Mouse (Mus musculus): ENCODE measurements at regions not wholly inside any gene's neighbourhood (a gene's known extent, or its start where the extent isn't known, plus 50 kb on each side); places are given as distances from the start of the nearest gene placed in this dataset.

DNA sequence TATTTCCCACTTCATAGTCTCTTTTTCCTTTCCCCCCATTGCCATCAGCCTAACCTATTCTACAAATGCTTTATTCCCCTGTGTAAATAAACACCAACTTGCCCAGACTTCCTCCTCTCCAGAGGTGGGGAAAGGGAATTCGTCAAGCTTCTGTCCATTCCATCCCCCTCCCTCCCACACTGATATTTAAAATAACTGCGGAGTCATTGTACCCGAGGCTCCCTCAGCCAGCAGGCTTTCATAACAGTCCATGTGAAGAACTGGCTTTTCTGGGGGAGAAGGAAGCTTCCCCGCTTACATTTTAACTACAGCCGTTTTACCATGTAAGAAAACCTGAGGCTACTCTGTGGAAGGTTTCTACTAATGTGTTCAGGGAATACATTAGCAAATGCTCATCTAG, 193.1 kb upstream of the Cnksr2 start:
- Histone ChIP-seq H3K4me1 (ENCODE audit: insufficient read depth, low read length) (no peaks in the 10 kb centered on the region), H3K4me2 (ENCODE audit: low read depth, low read length, poor library complexity, severe bottlenecking) (no peak overlapping the region), H3K9me3 (ENCODE audit: low read length) (no peaks in the 10 kb centered on the region), H3K36me3 (ENCODE audit: insufficient read depth, low read length) (no peaks in the 10 kb centered on the region), H3K9ac (replicated peaks; ENCODE audit: low read length, poor library complexity, severe bottlenecking) (no peak overlapping the region), H3K27ac (ENCODE audit: low read depth, low read length) (no peak overlapping the region), H3K4me3 (ENCODE audit: low read depth, low read length) (no peak overlapping the region), H3K27me3 (ENCODE audit: insufficient read depth, low read length) (no peaks in the 10 kb centered on the region)
- no peak for DNase-seq (ENCODE audit: low spot score)
- ATAC-seq (ENCODE audit: low FRiP score) = no peak
- TF ChIP-seq CTCF (IDR thresholded peaks at IDR 0.05) = no peak
- 32% methylated on average over 5 of the region's 5 CpGs for WGBS

DNA sequence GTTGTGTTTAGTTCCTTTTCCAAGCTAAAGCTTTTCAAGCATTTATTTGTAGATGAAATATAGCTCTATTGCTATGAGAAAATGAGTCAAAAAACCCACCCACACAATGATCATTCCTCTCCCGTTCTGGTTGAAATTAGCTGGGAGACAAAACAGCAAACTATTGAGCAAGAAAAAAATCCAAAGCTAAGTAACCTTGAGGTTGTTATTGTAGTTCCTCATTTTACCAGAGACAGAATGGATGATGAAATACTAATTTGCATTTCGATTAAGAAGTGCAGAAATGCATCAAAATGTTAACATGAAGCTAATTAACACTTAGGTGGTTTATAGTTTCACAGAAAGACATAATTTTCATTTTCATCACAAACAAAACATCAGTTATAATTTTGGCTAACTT, 166.1 kb upstream of the Cnksr2 start:
- WGBS = 58% methylated on average over 2 of the region's 2 CpGs
- TF ChIP-seq CTCF (IDR thresholded peaks at IDR 0.05) = no peak
- H3K4me3 ChIP-seq (ENCODE audit: low read depth, low read length) = no peak overlapping the region
- no peaks in the 10 kb centered on the region for H3K27me3 ChIP-seq (ENCODE audit: insufficient read depth, low read length)
- H3K4me2 ChIP-seq (ENCODE audit: low read depth, low read length, poor library complexity, severe bottlenecking) = no peak overlapping the region
- no peak for DNase-seq (ENCODE audit: low spot score)
- no peaks in the 10 kb centered on the region for H3K9me3 ChIP-seq (ENCODE audit: low read length)
- H3K36me3 ChIP-seq (ENCODE audit: insufficient read depth, low read length) = no peaks in the 10 kb centered on the region
- H3K9ac ChIP-seq (replicated peaks; ENCODE audit: low read length, poor library complexity, severe bottlenecking) = no peak overlapping the region
- no peak overlapping the region for H3K27ac ChIP-seq (ENCODE audit: low read depth, low read length)
- ATAC-seq (ENCODE audit: low FRiP score) = no peak
- H3K4me1 ChIP-seq (ENCODE audit: insufficient read depth, low read length) = no peaks in the 10 kb centered on the region

DNA sequence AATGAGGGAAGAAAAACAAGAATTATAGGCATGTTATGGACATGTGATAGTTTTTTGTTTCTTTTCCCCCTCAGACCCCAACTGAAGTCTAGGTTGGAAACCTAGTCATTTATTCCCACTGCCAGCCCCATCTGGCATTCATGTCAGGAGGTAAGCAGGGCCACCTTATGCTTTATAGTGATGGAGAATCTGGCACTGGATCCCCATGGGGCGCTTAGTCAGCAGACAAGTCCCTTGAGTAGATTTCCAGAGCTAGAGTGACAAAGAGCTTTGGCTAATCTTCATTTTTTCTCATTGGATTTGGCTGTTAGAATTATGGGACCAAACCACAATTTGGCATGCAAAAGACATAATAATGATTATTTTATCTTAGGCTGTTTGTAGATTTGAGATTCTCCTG, 152.4 kb upstream of the Cnksr2 start:
- no peaks in the 10 kb centered on the region for H3K4me1 ChIP-seq (ENCODE audit: insufficient read depth, low read length)
- H3K9me3 ChIP-seq (ENCODE audit: low read length) = no peaks in the 10 kb centered on the region
- no peak for TF ChIP-seq CTCF (IDR thresholded peaks at IDR 0.05)
- no peak overlapping the region for H3K9ac ChIP-seq (replicated peaks; ENCODE audit: low read length, poor library complexity, severe bottlenecking)
- H3K36me3 ChIP-seq (ENCODE audit: insufficient read depth, low read length) = no peaks in the 10 kb centered on the region
- ATAC-seq (ENCODE audit: low FRiP score) (no peak), DNase-seq (ENCODE audit: low spot score) (peak; percentile 3)
- no peaks in the 10 kb centered on the region for H3K27me3 ChIP-seq (ENCODE audit: insufficient read depth, low read length)
- 71% methylated on average over 1 of the region's 1 CpGs for WGBS
- H3K27ac ChIP-seq (ENCODE audit: low read depth, low read length) = no peak overlapping the region
- no peak overlapping the region for H3K4me2 ChIP-seq (ENCODE audit: low read depth, low read length, poor library complexity, severe bottlenecking)
- no peak overlapping the region for H3K4me3 ChIP-seq (ENCODE audit: low read depth, low read length)

DNA sequence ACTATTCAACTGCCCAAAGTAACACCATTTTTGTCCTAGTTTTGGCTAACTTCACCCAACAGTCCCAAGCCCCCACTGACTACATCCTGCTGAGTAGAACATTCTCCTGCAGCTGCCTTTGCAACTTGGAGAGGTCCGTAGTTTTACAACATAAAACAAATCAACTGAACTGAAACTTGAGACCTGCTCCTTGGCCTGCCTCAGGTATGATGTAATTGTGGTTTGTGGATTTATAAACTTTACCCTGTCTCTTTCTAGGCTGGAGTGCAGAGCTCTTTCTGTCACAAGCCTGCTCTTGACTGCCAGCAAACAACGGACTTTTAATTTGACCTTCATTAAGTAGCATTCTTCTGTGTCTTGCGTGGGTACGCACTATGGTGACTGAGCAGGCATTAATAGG, 138.4 kb upstream of the Cnksr2 start:
- no peak overlapping the region for H3K9ac ChIP-seq (replicated peaks; ENCODE audit: low read length, poor library complexity, severe bottlenecking)
- H3K4me1 ChIP-seq (ENCODE audit: insufficient read depth, low read length) = no peaks in the 10 kb centered on the region
- 78% methylated on average over 4 of the region's 4 CpGs for WGBS
- H3K27me3 ChIP-seq (ENCODE audit: insufficient read depth, low read length) = no peaks in the 10 kb centered on the region
- no peak overlapping the region for H3K4me2 ChIP-seq (ENCODE audit: low read depth, low read length, poor library complexity, severe bottlenecking)
- no peak overlapping the region for H3K27ac ChIP-seq (ENCODE audit: low read depth, low read length)
- ATAC-seq (ENCODE audit: low FRiP score) (no peak), DNase-seq (ENCODE audit: low spot score) (no peak)
- TF ChIP-seq CTCF (IDR thresholded peaks at IDR 0.05) = no peak
- H3K36me3 ChIP-seq (ENCODE audit: insufficient read depth, low read length) = no peaks in the 10 kb centered on the region
- H3K9me3 ChIP-seq (ENCODE audit: low read length) = no peaks in the 10 kb centered on the region
- no peak overlapping the region for H3K4me3 ChIP-seq (ENCODE audit: low read depth, low read length)

DNA sequence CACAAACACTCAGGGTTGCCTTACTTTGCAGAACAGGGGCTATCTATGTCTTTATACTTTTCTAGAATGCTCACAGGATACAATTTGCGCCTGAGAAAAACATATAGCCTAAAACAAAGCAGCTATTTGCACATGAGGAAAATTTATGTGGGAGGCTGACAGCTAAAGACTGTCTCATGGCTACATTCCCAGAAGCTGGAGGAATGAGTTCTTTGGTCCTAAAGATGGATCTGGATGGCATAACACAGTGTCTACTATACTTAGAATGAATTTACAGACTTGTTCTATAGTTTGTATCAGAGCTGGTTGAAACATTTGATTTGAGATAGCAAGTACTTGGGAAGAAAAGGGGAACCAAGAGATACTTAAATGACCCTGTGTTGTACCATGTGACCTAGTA, 137.3 kb upstream of the Cnksr2 start:
- no peaks in the 10 kb centered on the region for H3K9me3 ChIP-seq (ENCODE audit: low read length)
- no peak overlapping the region for H3K27ac ChIP-seq (ENCODE audit: low read depth, low read length)
- DNase-seq (ENCODE audit: low spot score) (no peak), ATAC-seq (ENCODE audit: low FRiP score) (no peak)
- no peak overlapping the region for H3K9ac ChIP-seq (replicated peaks; ENCODE audit: low read length, poor library complexity, severe bottlenecking)
- H3K4me1 ChIP-seq (ENCODE audit: insufficient read depth, low read length) = no peaks in the 10 kb centered on the region
- no peak overlapping the region for H3K4me2 ChIP-seq (ENCODE audit: low read depth, low read length, poor library complexity, severe bottlenecking)
- H3K36me3 ChIP-seq (ENCODE audit: insufficient read depth, low read length) = no peaks in the 10 kb centered on the region
- WGBS = 88% methylated on average over 1 of the region's 1 CpGs
- no peak overlapping the region for H3K4me3 ChIP-seq (ENCODE audit: low read depth, low read length)
- H3K27me3 ChIP-seq (ENCODE audit: insufficient read depth, low read length) = no peaks in the 10 kb centered on the region
- no peak for TF ChIP-seq CTCF (IDR thresholded peaks at IDR 0.05)

DNA sequence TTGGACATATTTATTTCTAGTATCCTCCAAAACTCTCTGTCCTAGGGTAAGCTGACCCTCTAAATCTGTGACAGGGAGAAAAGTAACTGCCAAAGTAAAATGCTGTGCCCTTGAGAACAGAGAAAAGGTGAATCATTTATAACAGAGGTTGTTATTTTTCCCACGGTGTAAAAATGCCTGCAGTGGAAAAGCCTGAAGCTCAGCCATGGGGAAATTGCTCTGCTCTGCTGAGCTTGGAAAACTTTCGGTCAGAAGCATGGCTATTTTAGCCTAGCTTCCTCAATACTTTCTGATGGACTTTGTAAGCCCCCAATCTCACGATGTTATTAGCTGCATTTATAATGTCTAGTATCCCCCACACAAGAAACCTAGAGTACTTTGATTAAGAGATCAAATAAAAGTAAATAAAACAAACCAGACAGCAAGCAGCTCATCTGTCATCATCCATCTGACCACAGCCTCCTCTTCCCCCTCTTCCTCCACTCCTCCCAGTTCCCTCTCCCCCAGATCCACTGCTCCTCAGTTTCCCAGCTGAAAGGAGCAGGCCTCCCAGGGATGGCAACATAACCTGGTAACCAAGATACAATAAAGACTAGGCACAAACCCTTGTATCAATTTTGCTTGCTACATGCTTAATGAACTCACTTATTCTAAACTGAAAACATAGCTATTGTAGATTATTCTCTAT, 92.9 kb upstream of the Cnksr2 start:
- H3K27me3 ChIP-seq (ENCODE audit: insufficient read depth, low read length) = no peaks in the 10 kb centered on the region
- no peak for ATAC-seq (ENCODE audit: low FRiP score)
- no peak overlapping the region for H3K4me3 ChIP-seq (ENCODE audit: low read depth, low read length)
- no peak for DNase-seq (ENCODE audit: low spot score)
- no peaks in the 10 kb centered on the region for H3K4me1 ChIP-seq (ENCODE audit: insufficient read depth, low read length)
- H3K4me2 ChIP-seq (ENCODE audit: low read depth, low read length, poor library complexity, severe bottlenecking) = no peak overlapping the region
- no peaks in the 10 kb centered on the region for H3K9me3 ChIP-seq (ENCODE audit: low read length)
- no peak for TF ChIP-seq CTCF (IDR thresholded peaks at IDR 0.05)
- 72% methylated on average over 3 of the region's 3 CpGs for WGBS
- H3K27ac ChIP-seq (ENCODE audit: low read depth, low read length) = no peak overlapping the region
- H3K9ac ChIP-seq (replicated peaks; ENCODE audit: low read length, poor library complexity, severe bottlenecking) = no peak overlapping the region
- H3K36me3 ChIP-seq (ENCODE audit: insufficient read depth, low read length) = no peaks in the 10 kb centered on the region
